Mouse (Mus musculus): ENCODE data around the gene 2410004B18Rik.
"Not testable (repeated sequence)": the region's sequence is repeated elsewhere in the genome, so short reads cannot be mapped to it uniquely, and the experiment has no call there.

2410004B18Rik gene

DNA sequence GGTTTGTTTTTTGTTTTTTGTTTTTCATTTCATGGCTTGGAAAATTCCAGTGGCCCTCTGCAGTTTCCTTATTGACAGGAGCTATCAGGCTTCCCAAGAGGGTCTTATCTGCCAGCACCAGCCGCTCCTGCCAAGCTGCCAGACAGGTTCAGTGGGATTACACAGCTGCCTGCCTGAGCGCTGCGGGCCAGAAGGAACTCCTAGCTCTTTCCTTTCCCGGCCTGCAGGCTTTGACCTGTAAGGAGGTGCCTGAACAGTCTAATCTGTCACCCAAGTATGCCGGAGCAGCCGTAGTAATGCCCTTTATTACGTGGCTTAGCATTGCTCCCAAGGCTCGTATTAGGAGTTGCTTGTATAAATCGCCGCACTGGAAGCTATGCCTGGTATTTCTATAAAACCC lies 26.7 kb downstream of the 2410004B18Rik start:
- DNase-seq (ENCODE audit: low read depth) = no peak

DNA sequence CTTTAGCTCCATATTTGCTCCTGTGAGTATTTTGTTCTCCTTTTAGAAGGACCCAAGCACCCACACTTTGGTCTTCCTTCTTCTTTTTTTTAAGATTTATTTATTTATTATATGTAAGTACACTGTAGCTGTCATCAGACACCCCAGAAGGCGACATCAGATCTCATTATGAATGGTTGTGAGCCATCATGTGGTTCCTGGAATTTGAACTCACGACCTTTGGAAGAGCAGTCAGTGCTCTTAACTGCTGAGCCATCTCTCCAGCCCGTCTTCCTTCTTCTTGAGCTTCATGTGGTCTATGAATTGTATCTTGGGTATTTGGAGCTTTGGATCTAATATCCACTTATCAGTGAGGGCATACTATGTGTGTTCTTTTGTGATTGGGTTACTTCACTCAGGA lies 27.8 kb downstream of the 2410004B18Rik start:
- DNase-seq (ENCODE audit: low read depth) = not testable (repeated sequence)

DNA sequence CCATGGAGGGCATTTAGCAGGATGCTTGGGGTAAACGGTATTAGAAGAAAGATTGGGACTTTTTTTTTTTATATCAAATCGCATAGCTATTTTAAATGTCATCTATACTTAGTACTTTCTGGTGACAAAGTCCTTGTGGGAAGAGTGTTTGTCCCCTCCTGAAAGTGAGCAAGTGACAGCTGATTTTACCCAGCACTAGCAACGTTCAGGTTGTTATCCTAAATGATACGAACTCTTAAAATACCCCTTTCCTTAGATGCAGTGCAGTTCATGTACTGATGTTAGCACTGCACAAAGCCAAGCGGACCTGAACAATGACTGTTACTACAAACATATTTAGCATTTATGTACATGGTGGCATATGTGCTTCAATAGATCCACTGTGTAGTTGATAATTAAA lies 29.0 kb downstream of the 2410004B18Rik start:
- DNase-seq (ENCODE audit: low read depth) = no peak

DNA sequence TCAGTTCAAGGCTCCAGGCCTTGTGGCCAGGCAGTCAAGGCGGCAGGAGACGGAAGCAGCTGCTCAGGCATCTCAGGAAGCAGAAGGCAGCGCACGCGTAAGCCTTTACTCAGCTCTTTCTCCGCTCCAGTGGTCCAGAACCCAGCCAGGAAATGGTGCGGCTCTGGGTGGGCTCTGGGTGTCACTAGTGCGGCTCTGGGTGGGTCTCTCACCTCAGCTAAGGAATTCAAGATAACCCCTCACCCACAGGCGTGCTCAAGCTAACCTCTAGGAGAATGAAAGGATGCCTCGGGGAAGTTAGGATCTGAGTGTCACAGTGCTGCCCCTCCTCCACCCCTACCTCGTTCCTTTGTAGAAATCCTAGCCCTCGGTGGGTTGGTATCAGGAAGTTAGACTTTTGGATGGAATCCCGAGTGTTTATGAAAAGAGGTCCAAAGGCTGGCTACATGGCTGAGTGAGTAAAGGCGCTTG lies 31.3 kb downstream of the 2410004B18Rik start:
- no peak for DNase-seq (ENCODE audit: low read depth)

DNA sequence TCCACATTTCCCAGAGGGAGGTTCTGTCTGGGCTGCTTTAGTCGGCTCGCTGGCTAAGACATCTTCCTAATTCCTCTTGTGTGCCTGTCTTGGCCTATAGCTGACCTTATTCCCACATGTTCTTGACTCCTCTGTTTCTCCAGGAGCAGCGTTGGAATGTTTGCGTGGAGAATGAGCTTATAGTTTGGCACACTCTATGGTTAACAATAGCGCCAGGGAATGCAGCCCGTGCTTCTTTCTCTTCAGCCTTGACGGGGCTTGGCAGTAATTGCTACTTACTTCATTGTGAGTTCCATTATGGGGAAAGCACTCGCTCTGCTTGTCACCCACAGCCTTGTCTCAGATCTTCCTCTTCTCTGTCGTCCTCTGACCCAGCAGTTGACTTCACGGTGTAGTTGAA lies 33.7 kb downstream of the 2410004B18Rik start:
- DNase-seq (ENCODE audit: low read depth) = no peak

DNA sequence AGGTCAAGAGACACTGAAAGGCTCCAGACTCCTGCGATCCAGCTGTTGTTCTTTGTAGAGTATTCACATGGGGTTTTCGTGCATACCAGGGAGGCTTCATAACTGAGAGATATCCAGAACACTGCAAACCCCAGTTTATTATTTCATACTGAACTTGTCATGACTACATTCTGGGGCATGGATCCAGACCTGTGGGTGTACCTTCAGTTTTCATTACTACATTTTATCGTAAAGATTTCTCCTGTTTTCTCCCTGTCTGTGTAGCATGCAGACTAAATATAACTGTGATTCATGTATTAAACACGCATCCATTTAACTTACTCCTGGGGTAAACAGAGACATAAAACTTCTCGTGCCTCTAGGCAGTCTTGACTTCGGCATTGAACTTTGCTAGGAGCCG lies 37.2 kb downstream of the 2410004B18Rik start:
- DNase-seq (ENCODE audit: low read depth) = no peak

DNA sequence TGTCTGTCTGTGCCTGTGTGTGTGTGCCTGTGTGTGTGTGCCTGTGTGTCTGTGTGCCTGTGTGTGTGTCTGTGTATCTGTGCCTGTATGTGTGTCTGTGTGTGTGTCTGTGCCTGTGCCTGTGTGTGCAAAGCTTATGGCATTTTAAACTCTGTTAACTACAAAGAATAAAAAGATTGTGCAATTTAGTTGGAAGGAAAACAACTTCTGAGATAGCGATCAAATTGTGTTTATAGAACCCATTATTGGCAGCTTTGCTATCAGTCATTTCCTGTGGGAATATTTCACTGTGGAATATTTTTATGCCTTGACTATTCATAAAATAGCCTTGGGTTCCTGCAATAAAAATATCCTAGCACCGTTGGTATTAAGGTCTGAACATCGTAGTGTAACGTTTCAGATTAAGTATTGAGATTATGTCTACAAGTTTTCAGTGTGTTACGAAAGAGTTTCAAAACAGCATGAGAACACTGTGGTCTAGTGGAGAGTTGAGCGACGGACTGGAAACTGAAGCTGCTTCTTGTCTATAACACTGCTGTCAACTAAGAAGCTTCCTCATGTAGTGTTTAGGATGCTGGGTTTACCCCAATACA lies 47.6 kb downstream of the 2410004B18Rik start:
- DNase-seq (ENCODE audit: low read depth) = no peak

DNA sequence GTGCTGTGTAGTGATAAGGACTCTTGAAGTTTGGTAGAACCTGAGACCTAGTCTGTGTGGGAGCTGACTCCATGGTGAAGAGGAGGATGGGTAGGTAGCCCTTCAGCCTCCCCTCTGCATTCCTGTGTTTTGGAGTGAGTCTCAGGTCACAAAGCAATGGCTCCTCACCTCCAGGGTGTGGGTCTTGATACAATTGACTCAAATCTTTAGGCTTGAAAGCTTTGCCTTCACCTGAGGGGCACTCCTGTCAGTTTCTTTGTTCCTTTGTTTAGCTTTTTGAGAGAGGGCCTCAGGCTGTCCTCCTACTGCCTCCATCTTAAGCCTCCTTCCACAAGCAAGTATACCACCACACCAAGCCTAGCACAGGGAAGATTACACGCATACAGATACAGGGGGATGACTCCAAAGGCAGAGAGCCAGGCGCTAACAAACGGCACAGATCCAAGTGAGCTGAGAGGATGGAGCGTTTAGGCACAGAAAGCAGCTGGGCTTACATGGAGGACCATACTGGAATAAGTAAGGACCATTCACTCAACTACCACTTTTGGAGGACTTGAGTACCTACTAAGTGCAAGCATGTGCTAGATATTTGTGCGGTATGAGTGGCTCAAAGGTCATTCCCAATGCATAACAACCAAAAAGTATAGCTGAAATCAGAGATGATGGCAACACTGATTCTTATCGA lies 48.6 kb downstream of the 2410004B18Rik start:
- DNase-seq (ENCODE audit: low read depth) = no peak

DNA sequence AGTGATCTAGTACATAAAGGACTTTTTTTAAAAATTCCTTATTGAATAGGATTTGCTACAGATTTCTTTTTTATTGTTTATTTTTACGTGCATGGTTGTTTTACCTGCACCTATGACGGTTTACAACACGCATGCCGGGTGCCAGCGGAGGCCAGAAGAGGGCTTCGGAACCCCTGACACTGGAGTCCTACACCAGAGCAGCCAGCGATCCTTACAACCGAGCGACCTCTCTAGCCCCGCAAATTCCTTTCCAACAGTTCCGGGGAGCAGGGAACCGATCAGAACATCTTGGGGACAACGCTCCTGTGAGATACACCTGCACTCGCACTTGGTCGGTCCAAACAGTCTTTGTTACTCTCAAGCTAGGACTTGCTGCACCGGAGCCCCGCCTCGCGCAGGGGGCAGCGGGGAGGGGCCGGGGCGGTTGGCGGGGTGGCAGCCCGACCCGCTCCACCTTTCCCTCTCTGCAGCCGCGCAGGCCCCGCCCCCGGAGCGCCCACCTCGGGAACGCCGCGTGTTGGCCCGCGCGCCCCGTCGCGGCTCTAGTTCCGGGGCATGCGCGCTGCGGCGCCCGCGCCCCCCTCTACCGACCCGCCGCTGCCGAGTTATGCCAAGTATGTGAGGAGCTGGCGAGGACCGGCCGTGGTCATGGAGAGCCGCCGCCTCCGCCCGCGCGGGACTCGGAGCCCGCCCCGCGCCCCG lies 49.6 kb downstream of the 2410004B18Rik start, which contains the start of gene Syde2:
TSS of gene Syde2 (plus strand) at position 603 of the 702 bp plus-strand sequence.
- DNase-seq (ENCODE audit: low read depth) = no peak

DNA sequence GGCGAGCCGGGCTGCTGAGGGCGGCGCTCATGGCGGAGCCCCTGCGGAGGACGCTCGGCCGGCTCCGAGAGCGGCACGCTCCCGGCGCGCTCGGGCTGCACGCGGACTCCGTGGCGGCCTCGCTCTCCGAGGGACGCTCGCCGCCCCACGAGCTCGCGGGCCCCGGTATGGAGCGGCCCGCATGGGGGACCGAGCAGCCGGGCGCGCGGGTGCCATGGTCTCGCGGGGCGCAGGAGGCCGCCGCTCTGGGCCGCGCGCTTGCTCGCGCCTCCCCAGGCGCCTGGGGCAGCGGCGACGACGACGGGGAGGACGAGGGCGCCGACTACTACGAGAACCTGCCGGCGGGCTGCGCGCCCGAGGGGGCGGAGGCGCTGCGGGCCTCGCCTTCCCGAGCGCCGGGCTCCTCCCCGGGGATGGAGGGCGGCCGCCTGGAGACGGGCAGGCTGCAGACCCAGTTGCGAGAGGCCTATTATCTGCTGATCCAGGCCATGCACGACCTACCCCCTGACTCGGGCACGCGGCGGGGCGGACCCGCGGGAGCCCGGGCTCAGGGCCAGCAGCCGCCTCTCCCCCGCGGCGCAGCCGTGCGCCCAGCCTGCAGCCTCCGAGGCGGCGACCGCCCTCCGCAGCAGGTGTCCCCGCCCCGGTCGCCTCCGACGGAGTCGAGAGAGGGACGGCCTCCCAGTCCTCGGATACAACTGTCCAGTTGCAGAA lies 50.3 kb downstream of the 2410004B18Rik start:
- DNase-seq (ENCODE audit: low read depth) = no peak

DNA sequence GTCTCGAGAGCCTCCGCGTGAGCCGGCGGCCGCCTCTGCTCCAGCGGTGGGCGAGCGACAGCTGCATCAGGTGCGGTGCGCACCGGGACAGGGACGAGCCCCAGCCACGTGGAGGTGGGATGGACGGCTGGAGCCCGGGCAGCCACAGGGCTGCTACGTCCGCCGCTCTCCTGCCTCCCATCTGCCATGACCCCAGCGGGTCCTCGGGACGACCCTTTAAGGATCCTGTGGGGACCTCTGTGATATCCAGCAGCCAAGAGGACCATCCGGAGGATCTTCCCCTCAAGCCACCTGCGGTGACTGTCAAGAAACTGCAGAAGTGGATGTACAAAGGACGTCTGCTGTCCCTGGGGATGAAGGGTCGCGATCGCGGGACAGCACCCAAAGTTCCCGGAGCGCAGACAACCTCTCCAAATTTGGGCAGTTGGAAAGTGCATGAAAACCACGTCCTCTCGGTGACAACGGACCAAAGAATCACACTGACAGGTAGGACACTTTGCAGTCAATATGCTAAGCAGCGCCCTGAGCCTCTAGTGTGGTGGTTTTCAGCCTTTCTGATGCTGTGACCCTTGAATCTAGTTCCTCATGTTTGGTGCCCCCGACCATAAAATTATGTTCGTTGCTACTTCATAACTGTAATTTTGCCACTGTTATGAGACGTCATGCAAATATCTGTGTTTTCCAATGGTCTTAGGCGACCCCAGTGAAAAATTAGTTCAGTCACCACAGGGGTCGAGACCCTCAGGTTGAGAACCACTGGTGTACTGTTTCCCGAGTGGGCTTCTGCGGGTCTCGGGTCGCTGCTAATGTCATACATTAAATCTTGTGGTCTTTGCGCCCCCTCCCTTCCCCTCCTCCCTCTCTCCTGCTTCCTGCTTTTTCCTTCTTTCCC lies 51.1 kb downstream of the 2410004B18Rik start:
- DNase-seq (ENCODE audit: low read depth) = no peak

DNA sequence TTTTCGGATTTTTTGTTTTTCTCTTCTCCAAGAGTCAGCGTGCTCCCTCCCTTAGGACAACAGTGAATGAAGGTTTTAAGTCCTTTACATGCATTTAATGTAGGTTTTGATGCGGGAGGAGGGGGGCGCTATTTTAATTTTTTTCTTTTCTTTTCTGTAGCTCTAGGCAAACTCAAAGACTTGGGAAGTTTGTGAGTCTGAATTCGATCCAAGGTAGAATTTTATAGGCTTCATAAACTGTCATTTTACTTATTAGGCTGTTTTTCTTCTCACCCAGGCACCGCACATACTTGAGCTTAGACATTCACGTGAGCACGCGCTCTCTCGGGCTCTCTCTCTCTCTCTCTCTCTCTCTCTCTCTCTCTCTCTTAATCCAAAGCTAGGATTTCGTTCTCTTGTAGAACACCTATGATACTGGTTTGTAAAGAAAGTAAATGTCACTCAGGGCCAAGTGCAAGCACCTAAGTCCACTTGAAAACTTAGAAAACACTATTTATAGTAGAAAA lies 51.8 kb downstream of the 2410004B18Rik start:
- DNase-seq (ENCODE audit: low read depth) = no peak

DNA sequence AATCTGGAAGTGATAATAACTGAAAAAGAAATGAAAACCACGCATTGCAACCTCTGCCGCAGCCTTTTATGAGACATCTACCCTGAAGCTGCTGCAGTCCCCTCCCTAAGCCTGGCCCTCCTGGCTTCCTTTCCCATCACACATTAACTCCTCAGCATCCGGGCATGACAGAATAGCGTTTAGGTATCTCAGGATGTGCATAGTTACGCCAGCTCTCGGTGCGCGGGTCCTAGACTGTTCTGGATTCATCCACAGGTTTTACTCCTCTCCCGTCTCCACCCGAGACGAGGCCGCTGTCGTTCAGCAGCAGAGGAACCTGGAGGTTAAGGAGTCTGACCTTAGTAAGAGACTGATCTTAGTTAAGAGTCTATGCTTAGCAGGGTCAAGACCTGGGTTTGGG lies 53.3 kb downstream of the 2410004B18Rik start:
- DNase-seq (ENCODE audit: low read depth) = no peak

DNA sequence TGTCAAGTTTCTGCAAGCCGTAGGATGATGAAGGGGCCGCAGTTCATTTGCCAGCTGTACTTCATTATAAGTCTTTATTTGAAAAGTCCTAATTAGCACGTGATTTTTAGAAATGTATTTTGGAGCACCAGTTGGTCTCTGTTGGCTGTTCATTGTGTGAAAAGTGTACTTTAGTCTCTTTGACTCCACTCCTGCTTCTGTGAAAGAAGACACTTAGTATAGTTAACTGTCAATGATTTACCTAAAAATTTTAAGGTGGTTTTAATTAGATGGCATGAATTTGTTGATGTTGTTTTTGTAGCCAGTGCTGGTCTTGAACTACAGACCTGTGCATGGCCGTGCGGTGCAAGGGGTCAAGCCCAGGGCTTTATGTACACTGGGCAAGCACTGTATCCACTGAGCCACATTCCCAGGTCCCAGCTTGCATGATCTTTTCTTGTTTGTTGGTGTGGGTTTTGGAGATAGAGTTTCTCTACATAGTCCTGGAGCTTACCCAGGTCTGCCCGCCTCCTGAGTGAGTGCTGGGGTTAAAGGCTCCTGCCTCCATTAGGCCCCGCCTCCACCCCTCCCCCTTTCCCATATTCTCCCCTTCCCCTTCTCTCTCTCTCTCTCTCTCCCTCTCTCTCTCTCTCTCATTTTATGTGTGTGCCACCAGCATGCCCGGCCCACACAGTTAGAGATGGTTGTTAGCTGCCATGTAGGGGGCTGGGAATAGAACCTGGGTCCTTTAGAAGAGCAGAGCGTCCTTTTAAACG lies 54.3 kb downstream of the 2410004B18Rik start:
- no peak for DNase-seq (ENCODE audit: low read depth)

DNA sequence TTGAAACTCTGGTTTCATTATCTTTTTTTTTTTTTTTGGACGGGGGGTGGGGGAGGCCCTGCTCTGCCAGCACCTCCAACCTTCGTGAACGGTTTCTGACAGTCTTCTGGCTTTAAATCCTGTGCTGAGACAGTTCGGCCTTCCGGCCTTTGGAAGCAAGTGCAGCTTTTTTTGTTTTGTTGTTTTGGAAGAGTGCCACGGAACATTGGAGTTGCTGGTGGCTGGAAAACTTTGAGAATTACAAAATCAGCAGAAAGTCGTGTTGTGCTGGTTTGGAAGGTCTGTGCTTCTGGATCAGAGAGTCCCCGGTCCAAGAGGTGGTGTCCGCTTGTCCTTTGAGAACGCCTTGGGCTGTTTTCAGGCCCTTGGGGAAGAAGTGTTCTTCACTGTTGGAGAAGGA lies 55.0 kb downstream of the 2410004B18Rik start:
- no peak for DNase-seq (ENCODE audit: low read depth)

DNA sequence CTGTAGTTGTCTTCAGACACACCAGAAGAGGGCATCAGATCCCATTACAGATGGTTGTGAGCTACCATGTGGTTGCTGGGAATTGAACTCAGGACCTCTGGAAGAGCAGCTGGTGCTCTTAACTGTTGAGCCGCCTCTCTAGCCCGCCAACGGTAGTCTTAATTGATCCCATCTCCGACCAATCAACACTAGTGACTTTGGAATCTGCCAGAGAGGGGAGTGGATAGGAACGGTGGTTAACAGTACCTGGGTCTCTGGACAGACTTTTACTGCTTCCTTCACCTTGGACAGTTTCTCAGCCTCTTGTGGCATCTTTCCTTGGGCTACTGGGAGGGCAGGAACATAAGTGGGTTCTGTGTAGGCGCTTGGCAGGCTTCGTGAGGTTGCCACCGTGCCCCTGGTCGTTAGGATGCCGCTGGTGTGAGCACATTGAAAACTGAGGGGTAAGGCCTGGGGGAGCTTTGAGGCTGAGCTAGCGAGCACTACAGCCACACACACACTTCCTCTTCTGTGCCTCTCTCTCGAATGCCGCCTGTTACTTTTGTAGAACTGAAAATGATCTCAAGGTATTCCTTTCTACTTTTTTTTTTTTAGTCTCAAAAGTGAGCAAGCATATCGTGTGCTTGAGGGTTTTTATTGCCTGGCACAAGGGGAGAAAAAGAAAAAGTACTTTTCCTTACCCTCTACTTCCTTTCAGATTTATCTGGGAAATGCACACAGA lies 55.8 kb downstream of the 2410004B18Rik start:
- no peak for DNase-seq (ENCODE audit: low read depth)
